Mouse (Mus musculus): ENCODE data around the gene Slc2a6. TPM values are rescaled to one million over a fixed set of nuclear protein-coding genes. Genes with fewer than 3 reads are reported as not detected.

The Slc2a6 gene
- total RNA-seq (2014; rRNA removed) (0.34 and 0.46 TPM in 2 replicates), polyA plus RNA-seq (2012; rRNA removed) (0.39 and 0.50 TPM in 2 replicates)

DNA sequence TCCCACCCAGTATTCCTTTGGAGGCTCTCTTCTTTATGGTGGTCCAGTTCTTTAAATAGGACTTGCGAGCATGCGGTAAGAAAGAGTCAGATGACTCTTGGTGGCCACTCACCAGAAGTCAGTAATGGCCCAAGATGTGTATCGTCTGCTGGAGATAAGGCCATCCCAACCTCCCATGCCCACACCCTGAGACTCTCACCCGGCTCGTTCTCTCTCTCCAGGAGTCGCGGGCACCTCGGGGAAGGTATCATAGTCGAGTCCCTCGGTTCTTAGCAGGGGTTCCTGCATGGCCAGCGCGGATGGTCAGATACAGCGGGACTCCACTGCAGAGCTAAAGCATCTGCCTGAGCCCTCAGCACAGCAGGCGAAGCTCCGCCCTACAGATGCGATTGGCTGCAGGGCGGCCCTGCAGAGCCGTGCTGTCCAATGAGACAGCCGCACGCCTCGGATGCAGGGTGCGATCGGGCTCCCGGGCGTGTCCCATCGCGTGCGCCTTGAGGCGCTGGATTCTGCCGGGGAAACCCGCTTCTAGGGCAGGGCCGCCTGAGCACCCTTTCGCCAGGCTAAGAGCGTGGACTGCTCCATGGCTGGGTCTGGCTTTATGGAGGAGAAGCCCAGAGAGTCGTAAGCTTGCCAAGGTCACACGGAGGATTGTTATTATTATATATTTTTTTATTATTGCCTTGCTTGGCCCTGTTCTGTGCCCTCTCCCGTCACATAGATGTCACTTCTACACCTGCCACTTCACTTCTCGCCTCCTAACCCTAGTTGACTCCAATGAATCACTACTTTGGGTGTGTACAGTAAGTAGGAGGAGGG is at the start of gene Slc2a6:
Gene Slc2a6 (minus strand): TSS at position 381 of the 819 bp plus-strand sequence.
- Histone ChIP-seq H3K9ac (ENCODE audit: low read depth, low read length) (no peak within 1 kb of the TSS), H3K36me3 (ENCODE audit: control insufficient read depth, insufficient read depth, low read length) (no peaks in the 10 kb centered on the region), H3K4me3 (ENCODE audit: insufficient read depth, low read depth, low read length) (no peak within 1 kb of the TSS), H3K79me2 (ENCODE audit: control insufficient read depth, insufficient read depth, low read length) (no peaks in the 10 kb centered on the region), H3K27me3 (ENCODE audit: control insufficient read depth, insufficient read depth, low read length) (no peaks in the 10 kb centered on the region), H3K4me1 (ENCODE audit: control insufficient read depth, insufficient read depth, low read length) (no peaks in the 10 kb centered on the region), H3K27ac (replicated peaks; ENCODE audit: insufficient read depth, low read depth, low read length) (no peak within 1 kb of the TSS)
- TF ChIP-seq CTCF (IDR thresholded peaks at IDR 0.05; ENCODE audit: low read depth, low read length), result no peak
- no peak for TF ChIP-seq POLR2A (IDR thresholded peaks at IDR 0.05; ENCODE audit: extremely low read depth, insufficient read depth, low read length)
- WGBS, result 8% methylated on average over 38 of the region's 38 CpGs
- no peak for DNase-seq (ENCODE audit: extremely low read depth, low read depth, low spot score)

DNA sequence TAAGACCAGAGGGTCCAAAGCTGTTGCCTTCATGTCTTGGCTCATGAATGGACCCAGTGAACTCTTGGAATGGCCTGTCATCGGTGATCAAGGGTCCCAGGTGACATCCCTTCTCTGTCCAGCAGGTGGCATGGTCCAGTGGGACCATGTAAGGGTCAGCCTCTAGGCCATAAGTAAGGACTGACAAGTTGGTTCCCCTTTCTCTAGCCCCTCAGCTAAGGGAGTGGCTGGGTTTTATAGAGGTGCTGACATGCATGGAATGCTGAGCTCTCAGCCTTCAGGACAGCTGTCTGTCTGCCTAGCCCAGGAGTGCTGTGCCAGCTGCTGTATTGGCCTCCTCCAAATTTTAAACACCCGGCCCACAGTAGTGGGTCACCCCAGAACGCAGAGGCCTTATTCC is 47.7 kb upstream of the Slc2a6 start:
- no peaks in the 10 kb centered on the region for H3K79me2 ChIP-seq (ENCODE audit: control insufficient read depth, insufficient read depth, low read length)
- no peak for TF ChIP-seq POLR2A (IDR thresholded peaks at IDR 0.05; ENCODE audit: extremely low read depth, insufficient read depth, low read length)
- peak; percentile 74 for TF ChIP-seq CTCF (IDR thresholded peaks at IDR 0.05; ENCODE audit: low read depth, low read length)
- H3K9ac ChIP-seq (ENCODE audit: low read depth, low read length), result no peak overlapping the region
- H3K27me3 ChIP-seq (ENCODE audit: control insufficient read depth, insufficient read depth, low read length), result no peaks in the 10 kb centered on the region
- H3K36me3 ChIP-seq (ENCODE audit: control insufficient read depth, insufficient read depth, low read length), result no peaks in the 10 kb centered on the region
- H3K4me1 ChIP-seq (ENCODE audit: control insufficient read depth, insufficient read depth, low read length), result 0 out of 2 replicates have a peak, but pooled peaks cover 3% of the 10 kb centered on the region
- no peak overlapping the region for H3K27ac ChIP-seq (replicated peaks; ENCODE audit: insufficient read depth, low read depth, low read length)
- DNase-seq (ENCODE audit: extremely low read depth, low read depth, low spot score), result peak; percentile 34
- 70% methylated on average over 3 of the region's 3 CpGs for WGBS
- H3K4me3 ChIP-seq (ENCODE audit: insufficient read depth, low read depth, low read length), result no peak overlapping the region

DNA sequence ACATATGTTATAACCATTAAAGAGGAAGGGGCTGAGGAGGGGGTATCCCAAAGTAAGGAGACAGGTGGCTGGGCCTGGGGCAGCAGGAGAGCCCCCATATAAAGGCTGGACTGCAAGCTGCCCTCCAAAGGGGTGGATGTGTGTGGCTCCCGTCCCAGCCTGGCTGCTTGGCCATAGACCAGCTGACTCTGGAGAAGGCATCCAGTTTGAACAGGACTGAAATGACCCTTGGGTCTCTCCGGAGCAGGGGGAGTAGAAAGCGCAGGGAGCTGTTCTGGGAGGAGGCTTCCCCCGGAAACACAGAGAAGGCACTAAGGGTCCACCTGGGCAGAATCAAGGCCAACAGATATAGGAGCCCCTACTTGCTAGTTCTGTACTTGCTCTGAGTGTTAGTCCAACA is 47.0 kb upstream of the Slc2a6 start:
- Histone ChIP-seq H3K79me2 (ENCODE audit: control insufficient read depth, insufficient read depth, low read length) (no peaks in the 10 kb centered on the region), H3K27ac (replicated peaks; ENCODE audit: insufficient read depth, low read depth, low read length) (no peak overlapping the region), H3K4me3 (ENCODE audit: insufficient read depth, low read depth, low read length) (no peak overlapping the region), H3K4me1 (ENCODE audit: control insufficient read depth, insufficient read depth, low read length) (0 out of 2 replicates have a peak, but pooled peaks cover 3% of the 10 kb centered on the region), H3K36me3 (ENCODE audit: control insufficient read depth, insufficient read depth, low read length) (no peaks in the 10 kb centered on the region), H3K9ac (ENCODE audit: low read depth, low read length) (no peak overlapping the region), H3K27me3 (ENCODE audit: control insufficient read depth, insufficient read depth, low read length) (no peaks in the 10 kb centered on the region)
- WGBS, result 55% methylated on average over 4 of the region's 4 CpGs
- DNase-seq (ENCODE audit: extremely low read depth, low read depth, low spot score), result no peak
- TF ChIP-seq CTCF (IDR thresholded peaks at IDR 0.05; ENCODE audit: low read depth, low read length) (no peak), POLR2A (IDR thresholded peaks at IDR 0.05; ENCODE audit: extremely low read depth, insufficient read depth, low read length) (no peak)

DNA sequence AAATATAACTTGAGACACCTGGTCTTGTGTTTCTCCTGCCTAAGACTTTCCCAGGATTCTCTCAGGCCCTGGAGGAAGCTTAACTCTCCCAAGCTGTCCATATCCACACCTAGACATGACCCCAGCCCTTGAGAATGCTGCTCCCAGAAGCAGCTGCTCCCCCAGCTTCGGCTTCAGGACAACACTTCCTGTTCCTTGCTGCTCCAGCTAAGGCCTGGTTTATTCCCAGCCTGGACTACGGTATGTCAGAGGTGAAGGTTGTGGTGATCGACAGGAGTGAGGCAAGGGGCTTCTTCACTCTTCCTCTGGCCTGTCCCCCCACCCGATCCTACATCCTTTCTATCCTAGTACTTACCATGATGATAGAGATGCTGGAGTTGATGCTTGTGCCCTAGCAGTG is 45.6 kb upstream of the Slc2a6 start:
- 85% methylated on average over 4 of the region's 4 CpGs for WGBS
- Histone ChIP-seq H3K4me1 (ENCODE audit: control insufficient read depth, insufficient read depth, low read length) (no peaks in the 10 kb centered on the region), H3K4me3 (ENCODE audit: insufficient read depth, low read depth, low read length) (no peak overlapping the region), H3K9ac (ENCODE audit: low read depth, low read length) (no peak overlapping the region), H3K36me3 (ENCODE audit: control insufficient read depth, insufficient read depth, low read length) (no peaks in the 10 kb centered on the region), H3K27me3 (ENCODE audit: control insufficient read depth, insufficient read depth, low read length) (no peaks in the 10 kb centered on the region), H3K27ac (replicated peaks; ENCODE audit: insufficient read depth, low read depth, low read length) (no peak overlapping the region), H3K79me2 (ENCODE audit: control insufficient read depth, insufficient read depth, low read length) (no peaks in the 10 kb centered on the region)
- DNase-seq (ENCODE audit: extremely low read depth, low read depth, low spot score), result no peak
- no peak for TF ChIP-seq CTCF (IDR thresholded peaks at IDR 0.05; ENCODE audit: low read depth, low read length)
- no peak for TF ChIP-seq POLR2A (IDR thresholded peaks at IDR 0.05; ENCODE audit: extremely low read depth, insufficient read depth, low read length)

DNA sequence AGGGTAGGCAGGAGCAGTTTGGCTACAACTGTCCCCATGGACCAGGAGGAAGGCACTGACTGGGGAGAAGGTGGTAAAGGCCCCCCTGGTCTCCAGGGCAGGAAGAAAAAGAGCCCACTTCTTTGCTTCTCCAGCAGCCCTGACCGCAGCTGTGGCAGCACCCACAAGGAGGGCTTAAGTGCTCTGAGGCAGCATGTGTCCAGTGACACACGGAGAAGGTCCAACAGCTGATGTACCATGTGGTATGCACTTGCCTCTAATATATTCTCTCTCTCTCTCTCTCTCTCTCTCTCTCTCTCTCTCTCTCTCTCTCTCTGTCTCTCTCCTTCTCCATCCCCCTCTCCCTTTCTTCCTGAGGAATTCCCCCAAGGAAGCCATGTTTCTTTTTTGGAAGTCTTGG is 44.2 kb upstream of the Slc2a6 start, which contains the start of gene Mymk:
Gene Mymk (minus strand): TSS at position 202 of the 400 bp plus-strand sequence.
- H3K27me3 ChIP-seq (ENCODE audit: control insufficient read depth, insufficient read depth, low read length), result no peaks in the 10 kb centered on the region
- no peak for DNase-seq (ENCODE audit: extremely low read depth, low read depth, low spot score)
- no peaks in the 10 kb centered on the region for H3K79me2 ChIP-seq (ENCODE audit: control insufficient read depth, insufficient read depth, low read length)
- 0 out of 2 replicates have a peak within 1 kb of the TSS, but pooled peaks have one; percentile 0 for H3K27ac ChIP-seq (replicated peaks; ENCODE audit: insufficient read depth, low read depth, low read length)
- WGBS, result 97% methylated on average over 2 of the region's 2 CpGs
- H3K4me3 ChIP-seq (ENCODE audit: insufficient read depth, low read depth, low read length), result no peak within 1 kb of the TSS
- TF ChIP-seq POLR2A (IDR thresholded peaks at IDR 0.05; ENCODE audit: extremely low read depth, insufficient read depth, low read length), result no peak
- TF ChIP-seq CTCF (IDR thresholded peaks at IDR 0.05; ENCODE audit: low read depth, low read length), result no peak
- H3K9ac ChIP-seq (ENCODE audit: low read depth, low read length), result no peak within 1 kb of the TSS
- H3K4me1 ChIP-seq (ENCODE audit: control insufficient read depth, insufficient read depth, low read length), result no peaks in the 10 kb centered on the region
- no peaks in the 10 kb centered on the region for H3K36me3 ChIP-seq (ENCODE audit: control insufficient read depth, insufficient read depth, low read length)

DNA sequence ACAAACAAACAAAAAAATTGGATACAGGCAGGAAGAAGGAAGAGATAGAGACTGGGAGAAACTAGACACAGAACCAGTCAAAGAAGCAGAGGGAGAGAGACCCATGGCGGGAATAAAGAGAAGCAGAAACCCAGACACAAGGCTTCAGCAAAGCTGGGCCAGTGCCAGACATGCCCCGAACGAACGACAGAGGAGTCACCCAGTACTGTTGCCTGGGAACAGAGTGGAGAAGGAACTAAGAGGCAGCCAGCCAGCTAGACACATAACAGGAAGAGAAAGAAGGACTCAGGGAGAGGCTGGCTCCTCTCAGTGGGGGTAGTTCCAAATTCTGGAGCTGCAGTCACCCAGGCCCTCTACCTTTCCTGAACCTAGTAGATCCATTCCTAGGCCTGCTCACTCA is 43.3 kb upstream of the Slc2a6 start:
- Histone ChIP-seq H3K9ac (ENCODE audit: low read depth, low read length) (no peak overlapping the region), H3K4me3 (ENCODE audit: insufficient read depth, low read depth, low read length) (no peak overlapping the region), H3K36me3 (ENCODE audit: control insufficient read depth, insufficient read depth, low read length) (no peaks in the 10 kb centered on the region), H3K79me2 (ENCODE audit: control insufficient read depth, insufficient read depth, low read length) (no peaks in the 10 kb centered on the region), H3K27me3 (ENCODE audit: control insufficient read depth, insufficient read depth, low read length) (no peaks in the 10 kb centered on the region), H3K4me1 (ENCODE audit: control insufficient read depth, insufficient read depth, low read length) (no peaks in the 10 kb centered on the region), H3K27ac (replicated peaks; ENCODE audit: insufficient read depth, low read depth, low read length) (0 out of 2 replicates have a peak overlapping the region, but pooled peaks have one; percentile 0)
- TF ChIP-seq POLR2A (IDR thresholded peaks at IDR 0.05; ENCODE audit: extremely low read depth, insufficient read depth, low read length) (no peak), CTCF (IDR thresholded peaks at IDR 0.05; ENCODE audit: low read depth, low read length) (no peak)
- DNase-seq (ENCODE audit: extremely low read depth, low read depth, low spot score), result peak; percentile 36
- 39% methylated on average over 4 of the region's 4 CpGs for WGBS

All from liver, adult 2 months (tissue).